Mouse (Mus musculus): ENCODE measurements at regions not wholly inside any gene's neighbourhood (a gene's known extent, or its start where the extent isn't known, plus 50 kb on each side); places are given as distances from the start of the nearest gene placed in this dataset.
"Not testable (repeated sequence)": the region's sequence is repeated elsewhere in the genome, so short reads cannot be mapped to it uniquely, and the experiment has no call there.

DNA sequence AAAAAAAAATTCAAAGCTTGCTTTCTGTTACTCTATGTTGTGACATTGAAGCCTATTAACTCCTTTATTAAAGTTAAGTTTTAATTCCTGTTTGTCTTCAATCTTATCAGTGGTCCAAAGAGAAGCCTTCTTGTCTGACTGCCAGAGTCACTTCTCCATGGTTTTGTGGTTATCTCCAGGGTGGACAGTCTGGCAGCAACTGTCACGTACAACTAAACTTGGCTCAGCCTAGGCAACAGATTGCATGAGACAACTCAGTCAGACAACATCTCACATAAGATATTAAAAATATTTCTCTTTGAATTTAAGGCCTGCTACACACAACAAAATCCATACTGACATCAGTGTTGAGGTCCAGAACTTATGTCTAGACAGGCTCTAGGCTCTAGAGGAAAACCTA, 406.7 kb upstream of the Slc39a10 start:
- DNase-seq (ENCODE audit: low read depth), result no peak

DNA sequence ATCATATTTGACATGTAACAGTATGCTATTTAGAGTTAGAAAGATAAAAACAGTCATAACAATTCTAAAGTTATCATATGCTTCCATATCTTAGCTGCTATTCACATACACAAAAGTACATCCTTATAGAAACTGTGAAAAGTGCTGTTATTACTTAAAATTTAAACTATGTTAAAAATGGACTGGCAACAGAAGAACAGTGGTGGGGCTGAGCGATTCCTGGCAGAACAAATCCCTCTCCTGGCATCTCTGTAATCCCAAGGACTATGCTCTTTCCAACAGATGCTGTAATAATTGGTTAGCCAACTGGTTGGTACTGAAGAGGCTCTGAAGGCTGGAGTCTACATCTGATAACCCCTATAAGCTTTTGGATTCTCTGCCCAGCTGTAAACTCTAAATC, 393.0 kb upstream of the Slc39a10 start:
- no peak for DNase-seq (ENCODE audit: low read depth)

DNA sequence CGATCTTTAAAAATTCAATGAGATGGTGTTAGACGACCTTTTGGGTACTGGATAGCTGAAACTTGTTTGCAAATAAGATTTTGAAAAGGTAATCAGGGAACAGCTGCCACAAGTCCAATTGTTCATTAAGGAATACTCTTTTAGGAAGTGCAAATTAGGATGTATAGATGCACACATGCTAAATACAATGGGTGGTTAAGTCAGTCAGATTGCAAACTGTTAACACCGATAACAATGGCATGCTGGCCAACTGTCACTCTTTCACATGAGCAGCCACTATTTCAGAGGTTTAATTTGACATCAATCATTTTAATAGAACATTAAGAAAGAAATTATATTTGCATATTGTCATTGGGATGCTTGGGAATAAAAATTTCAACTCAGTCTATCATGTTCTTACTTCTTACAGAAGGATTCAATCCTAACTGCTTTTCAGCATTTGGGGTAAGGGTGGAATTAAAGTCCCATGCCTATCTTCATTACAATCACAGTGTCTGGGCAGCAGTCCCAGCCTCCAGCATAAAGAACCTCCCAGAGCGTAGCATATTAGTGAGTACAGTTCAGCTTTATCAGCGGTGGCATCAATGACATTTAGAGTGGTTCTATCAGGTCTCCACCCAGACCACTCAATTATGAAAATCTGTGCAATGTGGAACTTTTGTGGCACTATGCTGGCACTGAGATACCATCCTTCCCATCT, 385.8 kb upstream of the Slc39a10 start:
- no peak for DNase-seq (ENCODE audit: low read depth)

DNA sequence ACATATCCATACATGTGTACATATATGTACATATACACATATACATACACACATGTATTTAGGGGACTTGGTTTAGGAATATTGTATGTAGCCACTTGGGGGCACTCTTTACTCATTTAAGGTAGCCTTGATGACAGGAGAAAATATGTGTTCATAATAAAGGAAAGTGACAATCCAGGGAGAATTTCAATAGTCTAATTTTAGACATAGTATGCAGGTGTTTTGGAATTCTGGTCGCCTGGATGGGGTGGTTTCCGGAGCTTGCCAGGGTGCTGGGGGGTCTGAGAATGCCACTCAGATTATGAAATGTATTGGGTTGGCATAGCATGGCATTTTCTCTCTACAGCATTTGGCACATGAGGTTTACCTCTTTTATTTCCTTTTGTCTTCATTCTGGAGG, 385.2 kb upstream of the Slc39a10 start:
- DNase-seq (ENCODE audit: low read depth), result no peak

DNA sequence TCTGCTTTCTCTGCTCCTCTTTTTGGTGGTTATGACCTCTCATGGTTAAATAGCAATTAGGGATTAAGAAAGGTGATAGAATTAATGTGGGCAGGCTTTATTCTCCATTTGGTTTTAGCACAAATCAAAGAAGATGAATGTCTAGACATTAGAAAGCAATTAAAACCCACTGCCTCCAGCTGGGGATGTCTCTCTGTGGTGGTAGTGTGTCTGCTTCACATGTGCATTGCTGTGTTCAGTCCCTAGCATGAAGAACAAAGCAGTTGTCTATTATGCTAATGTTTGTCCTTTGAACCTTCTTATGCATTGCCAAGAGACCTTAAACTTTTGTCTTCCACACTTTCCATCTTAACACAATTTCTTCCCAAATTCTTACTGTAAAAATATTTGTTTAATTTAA, 379.5 kb upstream of the Slc39a10 start:
- no peak for DNase-seq (ENCODE audit: low read depth)

DNA sequence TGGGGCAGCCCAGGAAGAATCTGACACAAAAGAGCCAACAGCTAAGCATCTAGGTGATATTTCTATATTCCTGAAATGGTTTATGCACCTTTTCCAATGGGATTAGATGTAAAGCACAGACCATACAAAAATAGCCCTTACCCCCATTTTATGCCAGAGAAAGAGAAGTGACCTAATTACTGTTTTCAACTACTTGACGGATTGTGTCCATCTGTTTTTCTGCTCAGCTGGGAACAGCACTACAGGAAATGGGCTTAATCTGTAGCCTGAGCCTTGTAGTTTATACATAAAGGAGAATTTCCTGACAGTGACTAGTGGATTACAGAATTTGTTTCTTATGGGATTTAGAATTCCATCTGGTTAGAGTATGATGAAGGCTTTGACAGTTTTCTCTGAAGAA, 371.0 kb upstream of the Slc39a10 start:
- DNase-seq (ENCODE audit: low read depth), result no peak

DNA sequence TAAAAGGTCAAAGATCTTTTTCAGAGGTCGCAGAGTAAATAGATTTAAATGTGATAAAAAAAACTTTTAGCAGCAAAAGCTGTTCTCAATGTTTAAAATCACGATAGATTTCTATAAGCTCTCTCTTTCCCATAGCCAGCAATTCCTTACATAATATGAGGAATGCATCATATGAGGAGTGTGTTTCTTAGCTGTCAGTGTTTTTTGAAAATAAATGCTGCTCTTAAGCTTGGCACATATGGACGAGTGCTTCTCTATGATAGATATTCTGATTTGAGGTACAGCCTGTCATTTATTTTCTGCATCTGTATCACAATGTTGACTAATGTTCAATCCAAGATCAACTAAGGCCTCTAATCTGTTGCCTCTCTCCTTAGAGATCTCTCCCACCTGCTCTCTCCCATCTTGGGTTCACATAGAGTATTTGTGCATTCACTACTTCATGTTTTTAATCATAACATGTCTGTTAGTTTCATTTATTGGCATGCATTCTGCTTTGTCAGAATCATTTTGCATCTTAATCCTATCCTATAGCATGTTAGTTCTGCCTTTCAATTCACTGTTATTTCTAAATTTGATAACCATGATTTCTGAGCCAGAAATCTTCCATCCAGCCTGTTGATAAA, 369.0 kb upstream of the Slc39a10 start:
- no peak for DNase-seq (ENCODE audit: low read depth)

DNA sequence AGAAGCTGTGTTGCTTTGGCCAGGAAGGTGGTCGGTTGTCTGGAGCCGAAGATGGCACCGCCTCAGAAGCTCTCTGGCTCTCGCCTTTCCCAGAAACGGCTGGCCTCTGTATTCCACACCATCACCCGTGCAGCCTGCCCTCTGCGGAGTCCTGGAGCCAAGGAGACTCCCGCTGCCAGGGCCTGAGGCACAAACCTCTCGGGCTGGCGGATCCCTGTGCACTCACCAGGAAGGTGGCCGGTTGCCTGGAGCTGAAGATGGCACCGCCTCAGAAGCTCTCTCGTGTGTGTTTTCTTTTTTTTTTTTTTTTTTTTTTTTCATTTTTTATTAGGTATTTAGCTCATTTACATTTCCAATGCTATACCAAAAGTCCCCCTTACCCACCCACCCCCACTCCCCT, 358.1 kb upstream of the Slc39a10 start:
- DNase-seq (ENCODE audit: low read depth), result not testable (repeated sequence)

DNA sequence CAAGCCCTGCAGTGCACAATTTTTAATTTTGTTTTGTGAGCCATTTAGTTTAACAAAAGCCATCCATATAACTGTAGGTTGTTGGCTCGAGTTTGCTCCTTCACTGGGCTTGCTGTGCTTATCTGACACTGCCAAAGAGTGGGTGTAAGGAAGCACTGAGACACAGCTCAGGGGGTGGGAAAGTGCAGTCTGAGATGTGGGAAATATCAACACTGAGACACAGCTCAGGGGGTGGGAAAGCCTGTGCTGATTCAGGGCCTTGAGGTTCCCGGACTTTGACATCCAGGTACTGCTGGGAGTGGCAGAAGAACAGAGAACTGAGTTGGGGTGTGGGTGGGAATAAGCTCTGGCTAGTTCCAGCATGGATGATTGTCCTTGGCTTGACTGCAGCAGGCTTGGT, 324.4 kb upstream of the Slc39a10 start:
- no peak for DNase-seq (ENCODE audit: low read depth)

DNA sequence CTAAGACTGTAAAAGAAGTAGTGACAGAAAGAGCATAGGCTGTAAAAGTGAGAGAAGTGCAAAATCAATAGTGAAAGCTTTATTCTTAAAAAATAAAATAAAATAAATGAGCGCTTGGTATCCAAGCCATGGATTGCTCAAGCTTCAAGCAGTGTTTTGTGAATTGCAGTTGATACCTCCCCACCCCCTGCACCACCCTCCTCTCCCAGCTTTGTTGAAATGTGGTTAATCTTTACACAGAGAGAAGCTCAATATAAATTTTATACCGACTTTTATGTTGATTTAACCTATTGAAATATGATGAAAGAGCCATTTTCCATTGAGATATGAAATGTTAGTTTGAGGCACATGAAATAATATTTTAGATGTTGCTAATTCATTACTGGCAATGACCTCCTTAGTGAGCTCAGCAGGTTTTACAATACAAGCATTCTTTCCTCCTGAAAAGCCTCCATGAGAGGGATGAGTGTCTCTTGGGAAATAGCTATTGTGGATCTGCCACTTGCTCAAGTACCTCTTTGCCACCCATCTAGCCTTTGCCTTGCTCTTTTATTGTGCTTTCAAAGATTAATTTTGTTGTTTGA, 323.9 kb upstream of the Slc39a10 start:
- no peak for DNase-seq (ENCODE audit: low read depth)

DNA sequence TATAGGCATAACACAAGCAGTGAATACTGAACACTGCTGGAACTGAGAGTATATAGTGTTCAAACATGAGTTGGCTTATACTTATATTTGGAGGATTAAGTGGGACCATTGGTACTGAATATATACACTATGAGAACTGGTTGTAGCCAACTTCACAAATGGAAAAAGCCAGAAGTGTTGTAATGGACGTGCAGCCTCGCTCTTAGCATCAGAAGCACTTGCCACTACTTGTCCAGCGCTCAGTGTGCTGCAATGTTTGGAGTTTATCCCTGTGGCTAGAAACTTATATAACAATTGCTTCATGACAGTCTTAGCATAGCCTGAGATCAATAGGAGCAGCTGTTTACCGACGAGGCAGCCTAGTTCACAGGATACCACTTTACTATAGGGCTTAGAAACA, 320.8 kb upstream of the Slc39a10 start:
- DNase-seq (ENCODE audit: low read depth), result no peak

DNA sequence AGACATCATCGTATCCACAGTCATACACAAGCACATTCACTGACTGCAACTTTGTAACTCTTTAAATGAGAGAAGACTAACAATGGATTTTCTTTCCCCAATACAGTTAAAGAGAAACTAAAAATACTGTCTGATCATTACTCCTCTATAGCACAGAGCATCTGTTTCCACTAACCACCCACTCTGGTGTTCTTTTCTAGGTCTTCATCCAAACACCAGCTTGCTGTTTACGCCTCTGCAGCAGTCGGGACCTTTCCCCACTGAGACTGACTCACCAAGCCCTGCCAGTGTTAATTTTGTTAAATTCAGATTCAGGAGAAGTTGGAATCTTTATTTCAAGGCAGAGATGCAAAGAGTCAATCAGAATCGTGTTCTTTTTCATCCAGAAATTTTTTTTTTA, 300.3 kb upstream of the Slc39a10 start:
- no peak for DNase-seq (ENCODE audit: low read depth)

DNA sequence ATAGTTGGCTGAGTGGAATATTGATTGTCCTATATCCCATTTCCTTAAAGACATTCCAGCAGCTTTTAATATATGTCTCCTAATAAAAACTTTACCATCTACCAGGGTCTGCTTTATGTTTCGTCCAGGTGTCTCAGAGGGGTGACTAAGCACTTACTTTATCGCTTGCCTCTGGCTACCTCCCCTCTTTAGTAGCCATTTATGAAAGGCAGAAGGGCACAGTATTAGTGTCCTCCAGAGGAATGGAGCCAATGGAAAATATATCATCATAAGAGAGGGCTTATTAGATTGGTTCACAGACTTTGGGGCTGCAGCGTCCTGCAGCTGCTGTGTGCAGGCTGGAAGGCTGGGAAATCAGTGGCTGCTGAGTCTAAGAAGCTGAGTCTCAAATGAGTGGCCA, 271.8 kb upstream of the Slc39a10 start:
- no peak for DNase-seq (ENCODE audit: low read depth)

DNA sequence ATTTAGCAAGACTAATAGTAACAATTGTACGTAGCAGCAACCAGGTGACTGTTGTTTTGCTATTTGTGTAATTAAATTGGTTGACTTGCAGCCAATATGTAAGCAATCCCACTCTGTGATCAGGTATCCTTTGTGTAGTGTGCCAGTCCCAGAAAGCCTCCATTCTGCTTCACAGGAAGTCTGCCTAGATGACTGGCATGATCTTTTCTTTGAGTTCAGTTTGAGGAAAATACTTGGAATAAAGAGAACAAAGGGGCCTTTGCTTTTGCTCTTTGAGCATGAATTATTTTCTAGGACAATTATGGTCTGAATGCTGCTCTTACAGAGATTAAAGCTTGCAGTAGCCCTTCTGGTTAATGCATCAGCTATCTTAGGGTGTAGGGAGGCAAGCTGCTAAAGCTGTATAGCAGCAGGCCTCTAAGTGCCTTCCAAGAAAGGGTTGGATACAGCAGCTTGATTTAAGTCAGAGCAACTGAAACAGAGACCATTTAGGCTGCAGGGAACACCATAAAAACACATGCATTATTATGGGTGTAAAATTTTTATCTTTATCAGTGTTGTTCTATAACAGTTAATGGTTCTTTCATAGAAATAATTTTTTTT, 271.3 kb upstream of the Slc39a10 start:
- no peak for DNase-seq (ENCODE audit: low read depth)

DNA sequence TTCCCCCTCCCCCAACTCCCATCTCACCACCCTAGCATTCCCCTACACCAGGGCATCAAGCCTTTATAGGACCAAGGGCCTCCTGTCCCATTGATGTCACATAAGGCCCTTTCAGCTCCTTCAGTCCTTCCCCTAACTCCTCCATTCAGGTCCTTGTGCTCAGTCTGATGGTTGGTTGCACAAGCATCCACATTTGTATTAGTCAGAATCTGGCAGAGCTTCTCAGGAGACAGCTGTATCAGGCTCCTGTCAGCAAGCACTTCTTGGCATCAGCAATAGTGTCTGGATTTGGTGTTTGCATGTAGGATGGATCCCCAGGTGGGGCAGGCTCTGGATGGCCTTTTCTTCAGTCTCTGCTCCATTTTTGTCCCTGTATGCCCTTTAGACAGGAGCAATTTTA, 237.4 kb upstream of the Slc39a10 start:
- not testable (repeated sequence) for DNase-seq (ENCODE audit: low read depth)

DNA sequence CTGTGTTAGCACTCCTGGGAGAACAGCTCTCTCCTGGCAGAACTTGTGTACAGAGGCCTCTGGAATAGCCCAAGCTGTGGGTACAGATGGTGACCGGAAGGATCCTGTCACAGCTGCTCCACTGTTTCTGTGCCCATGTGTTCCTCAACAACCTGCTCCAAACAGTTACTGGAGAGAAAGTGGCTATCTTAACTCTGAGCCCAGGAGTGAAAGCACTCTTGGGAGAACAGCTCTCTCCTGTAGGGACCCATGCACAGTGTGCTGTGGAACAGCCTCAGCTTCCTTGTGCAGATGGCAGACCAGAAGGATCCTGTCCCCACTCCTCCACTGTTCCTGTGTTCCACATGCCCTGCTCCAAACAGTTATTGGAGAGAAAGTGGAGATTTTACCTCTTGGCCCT, 227.0 kb upstream of the Slc39a10 start:
- no peak for DNase-seq (ENCODE audit: low read depth)

DNA sequence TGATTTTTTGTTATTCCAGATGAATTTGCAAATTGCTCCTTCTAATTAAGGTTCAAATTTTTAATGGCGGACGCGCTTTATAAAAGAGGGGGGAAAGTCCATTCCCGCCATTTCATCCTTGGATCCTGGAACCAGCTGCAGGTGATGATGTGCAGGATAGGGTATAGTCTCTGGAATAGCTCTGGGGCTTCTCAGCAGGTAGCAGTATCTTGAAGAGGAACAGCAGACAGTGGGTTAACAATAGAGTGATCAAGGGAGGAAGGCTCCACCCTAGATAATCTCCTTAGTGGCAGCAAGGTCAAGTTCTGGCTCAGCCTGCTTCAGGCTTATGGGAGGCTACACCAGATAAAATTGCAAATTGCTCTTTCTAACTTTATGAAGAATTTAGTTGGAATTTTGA, 224.0 kb upstream of the Slc39a10 start:
- not testable (repeated sequence) for DNase-seq (ENCODE audit: low read depth)

DNA sequence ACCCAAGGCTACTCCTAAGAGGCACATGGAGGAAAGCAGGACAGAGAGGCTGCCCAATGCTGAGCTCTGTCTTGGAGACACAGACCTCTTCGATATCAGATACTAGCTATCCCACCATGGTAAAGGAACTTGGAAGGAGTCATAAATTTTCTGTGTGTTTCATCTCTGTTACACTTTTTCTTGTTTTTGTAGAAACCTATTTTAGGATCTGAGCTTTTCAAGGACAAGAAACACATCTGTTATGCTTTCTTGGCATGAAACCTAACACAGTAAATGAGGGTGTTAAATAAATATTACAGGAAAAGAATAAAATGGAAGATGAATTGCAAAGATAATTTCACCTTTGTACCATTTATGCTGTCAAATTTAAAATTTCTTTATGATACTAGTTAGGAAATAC, 219.8 kb upstream of the Slc39a10 start:
- DNase-seq (ENCODE audit: low read depth), result no peak

DNA sequence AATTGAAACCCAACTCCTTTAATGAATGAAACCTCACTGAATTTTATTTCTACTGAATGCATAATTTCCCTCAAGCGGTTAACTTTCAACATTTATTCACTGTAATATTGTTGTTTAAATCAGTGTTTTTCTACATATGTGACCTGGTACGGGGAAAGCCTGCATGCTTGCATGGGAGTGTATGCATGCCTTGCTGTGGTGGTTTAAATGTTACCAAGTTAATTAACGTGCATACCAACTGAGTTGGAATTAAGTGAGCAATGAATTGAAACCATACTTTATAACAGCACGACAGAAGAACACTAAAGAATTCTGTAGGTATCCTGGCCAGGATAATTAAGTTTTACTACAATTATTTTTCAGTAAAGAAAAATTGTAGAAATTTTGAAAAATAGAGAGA, 211.4 kb upstream of the Slc39a10 start:
- DNase-seq (ENCODE audit: low read depth), result no peak

DNA sequence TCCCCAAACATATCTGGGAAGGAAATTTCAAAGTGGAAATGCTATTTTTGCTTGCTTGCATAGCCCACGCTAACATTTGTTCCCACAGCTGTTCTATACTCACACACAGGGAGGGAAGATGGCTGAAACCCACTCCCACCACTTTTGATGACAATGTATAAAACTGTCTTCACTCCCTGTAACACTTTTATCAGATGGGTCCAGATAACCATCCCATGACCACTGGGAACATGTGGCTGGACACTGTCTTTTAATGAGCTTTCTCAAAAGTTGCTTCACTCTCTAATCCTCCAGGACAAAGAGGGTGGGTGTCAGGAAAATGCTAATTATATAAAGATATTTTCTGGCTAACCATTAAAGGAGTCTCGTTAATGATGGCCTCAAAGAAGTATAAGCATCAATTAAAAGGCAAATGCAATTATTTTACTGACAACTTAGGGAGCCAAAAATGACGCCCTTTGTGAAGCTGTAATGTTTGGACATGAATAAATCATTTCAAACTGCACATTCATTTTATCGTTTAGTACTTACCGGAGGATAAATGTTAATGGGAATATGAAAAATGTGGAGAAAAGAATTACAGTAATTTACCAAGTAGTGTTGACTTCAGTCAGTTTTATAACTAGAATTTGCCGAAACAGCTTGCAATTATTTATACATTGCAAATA, 210.8 kb upstream of the Slc39a10 start:
- no peak for DNase-seq (ENCODE audit: low read depth)

DNA sequence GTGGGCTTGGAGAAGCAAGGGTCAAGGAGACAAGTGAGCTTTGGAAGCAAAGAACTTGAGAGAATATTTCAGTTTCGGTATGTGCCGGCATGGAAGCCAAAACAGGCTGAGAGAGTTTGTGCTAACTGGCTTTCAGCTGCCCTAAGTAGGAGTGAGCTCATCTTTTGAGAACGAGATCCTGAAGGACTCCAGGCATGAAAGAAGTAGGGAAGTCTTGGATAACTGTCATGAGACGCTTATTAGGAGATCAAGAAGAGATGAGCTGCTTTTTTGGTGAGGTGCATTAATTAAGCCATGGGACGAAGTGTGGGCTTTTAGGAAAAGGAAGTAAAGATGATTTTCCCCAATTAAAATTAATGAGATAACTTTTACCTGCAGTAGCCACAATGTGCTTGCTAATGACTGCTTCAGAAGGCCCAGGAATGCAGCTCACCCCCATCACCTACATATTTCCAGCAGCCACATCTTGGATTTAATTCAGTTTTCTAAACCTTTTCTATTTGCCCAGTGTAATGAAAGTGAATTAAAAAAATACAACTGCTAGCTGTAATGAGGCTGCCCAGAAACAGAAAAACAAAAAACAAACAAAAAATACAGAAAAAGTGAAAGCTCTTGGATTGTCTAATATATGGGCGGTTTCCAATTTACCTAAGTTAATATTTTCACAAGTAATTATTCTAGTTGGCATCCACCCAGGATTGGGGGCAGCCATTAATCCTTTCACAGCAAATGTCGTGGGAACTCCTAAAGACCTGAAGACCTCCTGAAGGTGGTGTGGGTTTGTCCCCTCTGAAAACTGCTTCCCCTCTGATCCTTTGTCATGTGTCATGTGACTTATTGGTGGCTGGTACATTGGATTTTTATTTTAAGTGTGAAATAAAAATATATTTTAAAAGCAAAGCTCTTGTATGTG, 204.7 kb upstream of the Slc39a10 start:
- no peak for DNase-seq (ENCODE audit: low read depth)

DNA sequence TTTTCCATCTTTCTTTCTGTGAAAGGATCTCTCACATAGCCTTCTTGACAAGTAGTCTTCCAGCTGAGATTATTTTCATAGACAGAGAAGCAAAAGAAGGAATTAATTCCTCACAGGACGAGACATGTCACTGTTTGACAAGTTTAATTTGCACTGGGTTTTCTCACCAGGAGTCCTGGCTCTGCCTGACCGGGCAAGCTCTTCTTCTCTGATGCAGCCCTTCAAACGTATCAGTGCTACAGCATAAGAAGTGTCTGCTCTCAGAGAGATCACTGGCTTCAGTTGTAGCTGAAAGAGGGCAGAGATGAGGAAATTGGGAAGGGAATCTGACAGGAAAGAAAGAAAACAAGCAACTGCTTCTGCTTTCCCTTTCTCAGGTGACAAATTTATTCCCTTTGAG, 201.8 kb upstream of the Slc39a10 start:
- DNase-seq (ENCODE audit: low read depth), result no peak

All from naive thymus-derived CD4-positive, alpha-beta T cell, adult 2 months (primary cell).